Mouse (Mus musculus): ENCODE results near the gene Trp53bp2. TPM values are rescaled to one million over a fixed set of nuclear protein-coding genes. Genes with fewer than 3 reads are reported as not detected.

Trp53bp2 gene
- polyA plus RNA-seq, 1 experiment from 2014 or later = 3.1 TPM

DNA sequence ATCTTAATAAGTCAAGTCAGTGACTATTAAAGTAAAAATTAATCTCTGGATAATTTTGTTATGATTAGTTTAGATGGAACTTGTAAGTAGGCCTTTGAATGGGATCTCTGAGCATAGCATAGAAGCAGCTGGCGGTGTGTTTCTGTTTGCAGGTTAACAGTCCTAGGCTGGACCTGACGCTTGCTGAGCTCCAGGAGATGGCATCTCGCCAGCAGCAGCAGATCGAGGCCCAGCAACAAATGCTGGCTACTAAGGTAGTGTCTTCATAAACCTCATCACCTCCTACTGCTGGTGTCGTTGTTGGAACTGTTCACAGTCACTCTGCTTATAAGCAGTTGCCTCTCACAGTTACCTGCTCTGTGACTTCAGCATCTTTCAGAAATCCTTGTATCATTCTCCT is 27.8 kb downstream of the Trp53bp2 start:
- H3K27me3 ChIP-seq = no peaks in the 10 kb centered on the region
- H3K4me1 ChIP-seq (replicated peaks) = peaks cover 3% of the 10 kb centered on the region; the same call in 1 of the 2 replicates
- 73% methylated on average over 5 of the region's 5 CpGs for WGBS (ENCODE audit: insufficient replicate concordance)
- no peaks in the 10 kb centered on the region for H3K9me3 ChIP-seq (replicated peaks)
- H3K4me3 ChIP-seq (replicated peaks) = no peak overlapping the region
- H3K4me2 ChIP-seq = no peak overlapping the region
- no peak for ATAC-seq (ENCODE audit: low read depth)
- H3K36me3 ChIP-seq = peaks cover 27% of the 10 kb centered on the region
- no peak overlapping the region for H3K27ac ChIP-seq
- H3K9ac ChIP-seq = no peak overlapping the region
- no peak for DNase-seq

DNA sequence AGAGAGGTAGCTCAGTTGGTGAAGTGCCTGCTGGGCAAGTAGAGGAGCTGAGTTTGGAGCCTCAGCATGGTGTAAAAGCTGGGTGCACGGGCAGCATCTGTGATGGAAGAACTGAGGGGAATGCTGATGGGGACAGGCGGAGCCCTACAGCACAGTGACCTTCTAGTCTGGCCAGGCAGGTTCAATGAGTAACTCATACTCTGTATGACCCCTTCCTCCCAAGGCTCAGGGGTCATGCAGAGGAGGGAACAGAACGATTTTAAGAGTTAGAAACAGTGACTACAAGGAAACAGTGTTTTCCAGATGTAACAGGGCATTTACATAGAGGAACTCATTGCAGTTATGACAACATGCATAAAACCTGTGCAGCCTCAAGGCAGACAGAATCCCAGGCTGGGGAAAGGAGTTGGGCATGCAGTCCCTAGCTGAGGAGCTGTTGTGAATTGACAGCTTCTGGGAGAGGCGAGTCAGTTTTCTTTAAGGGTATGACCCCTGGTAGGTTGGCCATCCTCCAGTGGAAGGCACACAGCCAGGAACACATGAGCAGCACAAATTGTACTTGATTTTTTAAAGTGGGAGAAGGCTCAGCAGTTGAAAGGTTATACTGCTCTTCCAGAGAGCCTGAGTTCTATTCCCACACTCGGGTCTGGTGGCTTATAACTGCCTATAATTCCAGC is 30.7 kb downstream of the Trp53bp2 start:
- Histone ChIP-seq H3K27me3 (no peaks in the 10 kb centered on the region), H3K4me2 (no peak overlapping the region), H3K4me3 (replicated peaks) (no peak overlapping the region), H3K9me3 (replicated peaks) (no peaks in the 10 kb centered on the region), H3K27ac (no peak overlapping the region), H3K9ac (no peak overlapping the region), H3K36me3 (peaks cover 28% of the 10 kb centered on the region), H3K4me1 (replicated peaks) (peaks cover 3% of the 10 kb centered on the region; the same call in 1 of the 2 replicates)
- DNase-seq (no peak), ATAC-seq (ENCODE audit: low read depth) (peak; percentile 34; the same call in 1 of the 2 replicates)
- WGBS (ENCODE audit: insufficient replicate concordance) = 52% methylated on average over 5 of the region's 5 CpGs

DNA sequence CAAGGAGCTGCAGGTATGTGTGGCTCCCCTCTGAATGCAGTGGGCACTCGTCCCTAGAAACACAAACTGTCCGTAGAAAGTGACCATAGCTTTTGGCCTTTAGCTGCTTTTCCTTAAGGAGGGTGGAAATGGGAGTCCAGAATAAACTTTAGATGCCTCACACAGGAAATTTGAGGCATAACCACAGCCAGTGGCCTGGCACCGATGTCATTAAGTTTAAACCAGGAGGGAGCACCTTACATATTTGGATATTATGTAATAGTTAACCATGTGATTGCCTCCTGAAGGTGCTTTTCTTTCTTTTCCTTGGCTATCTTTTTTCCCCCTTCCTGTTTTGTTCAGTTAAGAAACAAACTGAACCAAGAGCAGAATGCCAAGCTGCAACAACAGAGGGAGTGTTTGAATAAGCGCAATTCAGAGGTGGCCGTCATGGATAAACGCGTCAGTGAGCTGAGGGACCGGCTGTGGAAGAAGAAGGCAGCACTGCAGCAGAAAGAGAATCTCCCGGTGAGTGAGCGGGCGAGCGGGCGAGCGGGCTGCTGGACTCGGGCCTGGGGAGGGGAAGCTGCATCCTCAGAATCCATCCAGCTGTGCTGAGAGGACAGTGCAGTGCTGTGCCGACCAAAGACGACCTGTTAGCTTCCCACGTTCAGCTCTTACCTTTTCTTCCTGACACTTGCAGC is 33.0 kb downstream of the Trp53bp2 start:
- no peaks in the 10 kb centered on the region for H3K9me3 ChIP-seq (replicated peaks)
- no peaks in the 10 kb centered on the region for H3K27me3 ChIP-seq
- H3K4me3 ChIP-seq (replicated peaks) = no peak overlapping the region
- H3K27ac ChIP-seq = no peak overlapping the region
- no peak overlapping the region for H3K4me2 ChIP-seq
- ATAC-seq (ENCODE audit: low read depth) (no peak), DNase-seq (no peak)
- H3K4me1 ChIP-seq (replicated peaks) = peaks cover 3% of the 10 kb centered on the region; the same call in 1 of the 2 replicates
- peaks cover 38% of the 10 kb centered on the region for H3K36me3 ChIP-seq
- H3K9ac ChIP-seq = no peak overlapping the region
- 78% methylated on average over 18 of the region's 18 CpGs for WGBS (ENCODE audit: insufficient replicate concordance)

DNA sequence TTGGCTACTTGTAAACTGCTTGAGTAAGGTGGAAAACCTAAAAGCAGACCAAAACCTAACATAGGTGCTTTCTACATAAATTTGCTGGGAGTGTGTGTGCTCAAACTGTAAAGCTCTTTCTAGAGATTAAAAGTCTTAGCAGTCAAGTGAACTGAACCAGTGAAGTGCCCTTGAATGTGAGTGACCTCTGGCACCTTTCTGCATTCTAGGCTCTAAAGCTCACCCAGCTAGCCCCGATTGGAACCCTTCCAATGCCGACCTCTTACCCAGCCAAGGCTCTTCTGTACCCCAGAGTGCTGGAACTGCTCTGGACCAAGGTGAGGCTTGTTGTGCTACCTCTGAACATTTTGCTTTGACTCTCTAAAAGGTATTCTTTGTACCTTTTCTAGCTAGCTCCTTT is 35.1 kb downstream of the Trp53bp2 start:
- H3K27me3 ChIP-seq = no peaks in the 10 kb centered on the region
- H3K27ac ChIP-seq = no peak overlapping the region
- H3K4me3 ChIP-seq (replicated peaks) = no peak overlapping the region
- H3K36me3 ChIP-seq = peaks cover 48% of the 10 kb centered on the region
- no peaks in the 10 kb centered on the region for H3K9me3 ChIP-seq (replicated peaks)
- no peak overlapping the region for H3K9ac ChIP-seq
- DNase-seq (no peak), ATAC-seq (ENCODE audit: low read depth) (no peak)
- WGBS (ENCODE audit: insufficient replicate concordance) = 80% methylated on average over 2 of the region's 2 CpGs
- no peak overlapping the region for H3K4me2 ChIP-seq
- peaks cover 3% of the 10 kb centered on the region; the same call in 1 of the 2 replicates for H3K4me1 ChIP-seq (replicated peaks)

- no peak overlapping the region for H3K27ac ChIP-seq
Measured at GRCm38 (mm10) chr1:182448276-182449035, 39.5 kb downstream of the Trp53bp2 start.

GRCm38 (mm10) chr1:182452473-182452872 is 43.5 kb downstream of the Trp53bp2 start:
- peaks cover 29% of the 10 kb centered on the region for H3K36me3 ChIP-seq
- ATAC-seq (ENCODE audit: low read depth) = no peak
- no peaks in the 10 kb centered on the region for H3K27me3 ChIP-seq
- H3K4me3 ChIP-seq (replicated peaks) = no peak overlapping the region
- H3K4me2 ChIP-seq = no peak overlapping the region
- H3K27ac ChIP-seq = no peak overlapping the region
- H3K4me1 ChIP-seq (replicated peaks) = no peaks in the 10 kb centered on the region
- H3K9me3 ChIP-seq (replicated peaks) = no peaks in the 10 kb centered on the region
- no peak for DNase-seq
- no peak overlapping the region for H3K9ac ChIP-seq
- WGBS (ENCODE audit: insufficient replicate concordance) = 80% methylated on average over 4 of the region's 4 CpGs

More at GRCm38 (mm10) chr1:182448276-182449035, 39.5 kb downstream of the Trp53bp2 start:
- H3K36me3 ChIP-seq = peaks cover 36% of the 10 kb centered on the region
- no peaks in the 10 kb centered on the region for H3K9me3 ChIP-seq (replicated peaks)
- H3K4me3 ChIP-seq (replicated peaks) = no peak overlapping the region
- no peaks in the 10 kb centered on the region for H3K27me3 ChIP-seq
- no peak overlapping the region for H3K4me2 ChIP-seq
- no peaks in the 10 kb centered on the region for H3K4me1 ChIP-seq (replicated peaks)
- DNase-seq (no peak), ATAC-seq (ENCODE audit: low read depth) (no peak)
- WGBS (ENCODE audit: insufficient replicate concordance) = 87% methylated on average over 14 of the region's 14 CpGs
- no peak overlapping the region for H3K9ac ChIP-seq

- H3K4me1 ChIP-seq (replicated peaks) = peaks cover 8% of the 10 kb centered on the region; the same call in 1 of the 2 replicates
- no peak for ATAC-seq (ENCODE audit: low read depth)
- H3K27ac ChIP-seq = no peak overlapping the region
- no peaks in the 10 kb centered on the region for H3K9me3 ChIP-seq (replicated peaks)
- no peak overlapping the region for H3K4me2 ChIP-seq
- no peaks in the 10 kb centered on the region for H3K27me3 ChIP-seq
- peaks cover 23% of the 10 kb centered on the region for H3K36me3 ChIP-seq
- no peak overlapping the region for H3K4me3 ChIP-seq (replicated peaks)
- 77% methylated on average over 2 of the region's 2 CpGs for WGBS (ENCODE audit: insufficient replicate concordance)
- H3K9ac ChIP-seq = no peak overlapping the region
- DNase-seq = no peak
Measured at GRCm38 (mm10) chr1:182455080-182455479, 46.1 kb downstream of the Trp53bp2 start.

DNA sequence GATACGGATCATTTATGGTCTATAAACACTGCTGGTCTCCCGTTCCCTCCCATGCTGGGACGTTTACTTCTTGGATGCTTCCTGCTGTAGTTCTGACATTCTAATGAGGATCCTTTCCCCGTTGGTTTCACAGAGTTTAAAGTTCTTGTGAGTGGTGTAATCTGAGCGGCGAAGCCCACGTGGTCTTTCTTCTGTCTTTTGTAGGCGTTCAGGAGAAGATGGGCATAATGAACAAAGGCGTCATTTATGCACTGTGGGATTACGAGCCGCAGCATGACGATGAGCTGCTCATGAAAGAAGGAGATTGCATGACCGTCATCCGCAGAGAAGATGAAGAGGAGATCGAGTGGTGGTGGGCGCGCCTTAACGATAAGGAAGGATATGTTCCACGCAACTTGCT is 49.6 kb downstream of the Trp53bp2 start:
- peaks cover 24% of the 10 kb centered on the region for H3K36me3 ChIP-seq
- ATAC-seq (ENCODE audit: low read depth) (no peak), DNase-seq (no peak)
- 0 out of 2 replicates have a peak overlapping the region, but pooled peaks have one; percentile 8 for H3K9ac ChIP-seq
- no peaks in the 10 kb centered on the region for H3K9me3 ChIP-seq (replicated peaks)
- H3K4me1 ChIP-seq (replicated peaks) = peaks cover 20% of the 10 kb centered on the region
- no peaks in the 10 kb centered on the region for H3K27me3 ChIP-seq
- H3K4me3 ChIP-seq (replicated peaks) = no peak overlapping the region
- H3K4me2 ChIP-seq = no peak overlapping the region
- no peak overlapping the region for H3K27ac ChIP-seq
- 85% methylated on average over 19 of the region's 19 CpGs for WGBS (ENCODE audit: insufficient replicate concordance)

- Histone ChIP-seq H3K4me2 (no peak overlapping the region), H3K4me3 (replicated peaks) (no peak overlapping the region), H3K27me3 (no peaks in the 10 kb centered on the region), H3K36me3 (peaks cover 20% of the 10 kb centered on the region; the same call in 1 of the 2 replicates), H3K27ac (no peak overlapping the region), H3K9me3 (replicated peaks) (no peaks in the 10 kb centered on the region), H3K4me1 (replicated peaks) (peaks cover 20% of the 10 kb centered on the region), H3K9ac (no peak overlapping the region)
- ATAC-seq (ENCODE audit: low read depth) = no peak
- 75% methylated on average over 8 of the region's 8 CpGs for WGBS (ENCODE audit: insufficient replicate concordance)
- no peak for DNase-seq
Measured at GRCm38 (mm10) chr1:182459436-182459835, 50.5 kb downstream of the Trp53bp2 start.

- Histone ChIP-seq H3K27me3 (no peaks in the 10 kb centered on the region), H3K27ac (peak overlapping the region; percentile 57), H3K4me1 (replicated peaks) (peaks cover 20% of the 10 kb centered on the region), H3K36me3 (peaks cover 13% of the 10 kb centered on the region; the same call in 1 of the 2 replicates), H3K9ac (no peak overlapping the region), H3K4me2 (no peak overlapping the region), H3K9me3 (replicated peaks) (no peaks in the 10 kb centered on the region), H3K4me3 (replicated peaks) (no peak overlapping the region)
- no peak for DNase-seq
- WGBS (ENCODE audit: insufficient replicate concordance) = 68% methylated on average over 13 of the region's 13 CpGs
- ATAC-seq (ENCODE audit: low read depth) = peak; percentile 67; the same call in 1 of the 2 replicates
Measured at GRCm38 (mm10) chr1:182460291-182461244, 51.6 kb downstream of the Trp53bp2 start.

Measured in liver, embryonic 13.5 days (tissue).